Mouse (Mus musculus): ENCODE data around the gene Spag17. TPM values are rescaled to one million over a fixed set of nuclear protein-coding genes. Genes with fewer than 3 reads are reported as not detected.
"Not testable (repeated sequence)": the region's sequence is repeated elsewhere in the genome, so short reads cannot be mapped to it uniquely, and the experiment has no call there.

Spag17 gene
- not detected in 2 replicates for total RNA-seq (2014; fragmentation: Nextera tagmentation)
- total RNA-seq (2017): not detected in 2 replicates

DNA sequence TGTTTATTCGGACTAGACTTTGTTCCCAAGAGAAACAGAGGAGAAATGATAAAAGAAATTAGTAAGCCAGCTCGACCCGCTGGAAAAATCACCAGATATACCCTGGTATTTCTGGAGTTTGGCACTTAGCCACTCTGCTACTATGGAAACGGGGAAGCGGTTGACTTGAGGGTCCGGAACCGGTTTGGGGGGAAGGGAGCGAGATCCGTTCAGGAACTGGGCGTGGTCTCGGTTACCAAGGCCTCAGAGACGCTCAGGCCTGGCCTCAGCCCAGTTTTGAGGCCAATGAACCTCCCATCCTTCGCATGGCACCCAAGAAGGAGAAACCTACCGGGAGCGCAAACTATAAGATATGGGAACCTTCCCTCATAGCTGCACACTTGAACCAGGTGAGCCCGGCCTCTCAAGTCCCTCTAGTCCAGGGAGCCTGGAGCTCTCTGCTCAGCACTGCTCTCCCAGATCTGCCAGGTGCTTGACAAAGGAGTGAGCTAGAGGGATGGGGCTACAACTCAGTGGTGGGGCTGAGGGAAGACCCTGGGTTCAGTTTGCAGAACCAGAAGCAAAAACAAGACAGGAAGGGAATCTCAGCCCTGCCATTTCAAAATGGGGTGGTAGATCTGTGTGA, at the start of gene Spag17:
Gene Spag17, plus strand, starts transcription at position 220 of the 625 bp plus-strand sequence.
- peak; percentile 52; the same call in 1 of the 2 replicates for ATAC-seq (replicated peaks; ENCODE audit: low FRiP score, low TSS enrichment, poor library complexity, severe bottlenecking)

DNA sequence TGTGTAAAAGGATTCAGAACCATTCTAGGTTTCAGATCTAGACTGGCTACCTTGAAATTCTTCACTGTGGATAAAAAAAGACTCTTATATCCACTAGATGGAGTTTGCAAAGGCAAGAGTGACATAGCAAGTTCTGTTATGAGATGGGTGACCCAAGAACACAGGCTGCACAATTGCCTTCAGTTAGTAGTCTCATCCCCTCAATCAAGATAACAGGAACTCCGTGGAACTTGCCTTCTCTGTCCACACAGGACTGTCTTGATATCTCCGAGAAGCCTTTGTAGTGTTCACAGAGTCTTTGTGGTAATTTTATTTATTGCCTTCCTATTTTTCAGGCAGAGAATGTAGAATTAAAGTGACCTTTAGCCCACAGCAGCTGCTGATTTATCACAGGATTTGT, 42.9 kb upstream of the Spag17 start:
- ATAC-seq (replicated peaks; ENCODE audit: low FRiP score, low TSS enrichment, poor library complexity, severe bottlenecking): 0 out of 2 replicates have a peak, but pooled peaks have one; percentile 38

DNA sequence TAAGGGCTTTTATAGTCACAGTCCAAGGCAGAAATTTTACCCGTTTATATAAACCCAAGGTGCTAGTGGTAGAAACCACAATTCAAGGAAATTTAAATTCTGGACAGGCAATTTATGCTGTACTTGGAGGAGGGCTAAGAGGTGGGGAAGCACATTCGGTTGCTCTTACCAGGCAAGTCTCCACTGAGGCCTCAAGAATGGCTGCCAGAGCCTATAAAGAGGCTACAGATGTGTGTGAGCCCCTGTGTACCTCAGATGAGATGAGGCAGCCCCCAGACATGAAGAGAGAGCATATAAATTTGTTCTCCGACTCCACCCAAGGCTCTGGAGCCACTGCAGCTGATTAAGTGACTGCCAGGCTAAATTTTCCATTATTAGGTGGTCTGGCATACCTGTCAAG, 42.4 kb upstream of the Spag17 start:
- peak; percentile 33 for ATAC-seq (replicated peaks; ENCODE audit: low FRiP score, low TSS enrichment, poor library complexity, severe bottlenecking)

DNA sequence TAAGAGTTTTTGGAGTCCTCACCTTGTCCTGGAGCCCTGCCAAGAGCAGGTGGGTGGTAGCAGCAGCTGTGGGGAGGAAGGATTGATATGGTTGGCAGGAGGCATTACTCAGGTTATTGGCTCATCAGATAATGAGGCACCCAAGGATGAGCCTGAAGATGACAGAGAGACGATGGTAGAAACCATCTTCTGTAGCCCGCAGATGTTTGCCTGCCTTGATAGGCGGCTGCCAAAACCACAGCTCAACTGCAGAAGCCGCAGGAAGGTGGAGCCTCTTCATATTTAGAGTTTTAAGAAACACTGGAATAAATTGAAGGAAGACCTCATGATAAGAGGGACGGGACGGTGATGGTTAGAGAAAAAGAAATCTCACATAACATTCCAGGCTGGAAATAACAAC, 42.0 kb upstream of the Spag17 start:
- ATAC-seq (replicated peaks; ENCODE audit: low FRiP score, low TSS enrichment, poor library complexity, severe bottlenecking): peak; percentile 96

DNA sequence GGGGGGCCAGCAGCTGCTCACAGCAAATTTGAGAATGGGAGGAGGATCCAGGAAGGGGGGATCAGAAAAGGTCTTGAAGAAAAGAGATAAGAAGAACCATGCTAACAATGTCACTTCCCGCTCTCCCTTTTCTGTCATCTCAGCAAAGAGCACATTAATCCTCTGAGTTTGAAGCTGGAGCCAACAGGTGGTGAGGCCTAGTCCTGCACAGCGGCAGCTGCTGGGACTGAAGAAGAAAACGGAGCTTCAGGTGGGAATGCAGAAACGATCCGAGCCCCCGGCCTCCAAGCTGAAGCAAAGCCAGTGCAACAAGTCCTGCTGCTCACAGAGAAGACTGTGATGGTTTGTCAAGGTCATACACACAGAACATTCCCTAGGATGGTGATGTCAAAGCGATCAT, 34.3 kb upstream of the Spag17 start:
- ATAC-seq (replicated peaks; ENCODE audit: low FRiP score, low TSS enrichment, poor library complexity, severe bottlenecking): no peak

DNA sequence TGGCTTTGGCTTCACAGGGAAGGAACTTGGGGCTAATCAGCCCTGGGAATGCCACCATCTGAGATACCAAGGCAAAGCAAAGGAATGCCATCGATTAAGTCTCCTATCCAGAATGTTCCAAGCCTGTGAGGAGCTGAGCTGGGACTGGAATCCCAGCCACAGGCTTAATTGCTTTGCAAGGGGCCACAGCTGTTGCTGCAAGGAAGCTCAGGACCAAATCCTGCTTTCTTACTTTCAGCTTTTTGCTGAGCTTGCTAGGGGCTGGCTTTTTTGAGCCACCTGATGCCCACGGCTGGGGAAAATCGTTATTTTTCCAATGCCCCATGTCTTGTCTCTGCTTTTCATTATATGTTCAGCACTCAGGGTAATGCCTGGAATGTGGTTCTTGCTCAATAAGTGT, 30.6 kb upstream of the Spag17 start:
- no peak for ATAC-seq (replicated peaks; ENCODE audit: low FRiP score, low TSS enrichment, poor library complexity, severe bottlenecking)

DNA sequence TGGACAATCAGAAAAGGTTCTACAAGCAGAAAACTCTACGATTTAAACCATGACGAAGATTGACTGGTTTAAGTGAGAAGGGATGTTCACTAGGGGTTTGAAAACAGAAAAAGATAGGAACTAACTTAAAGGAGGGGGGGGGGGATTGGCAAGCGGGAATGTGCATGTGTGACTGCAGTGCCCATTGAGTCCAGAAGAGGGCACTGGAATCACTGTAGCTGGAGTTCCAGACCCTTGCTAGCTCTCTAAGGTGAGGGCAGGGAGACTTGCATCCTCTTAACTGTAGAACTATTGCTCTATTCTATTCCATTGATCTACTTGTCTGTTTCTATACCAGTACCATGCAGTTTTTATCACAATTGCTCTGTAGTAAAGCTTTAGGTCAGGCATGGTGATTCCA, 26.3 kb upstream of the Spag17 start:
- ATAC-seq (replicated peaks; ENCODE audit: low FRiP score, low TSS enrichment, poor library complexity, severe bottlenecking): no peak

DNA sequence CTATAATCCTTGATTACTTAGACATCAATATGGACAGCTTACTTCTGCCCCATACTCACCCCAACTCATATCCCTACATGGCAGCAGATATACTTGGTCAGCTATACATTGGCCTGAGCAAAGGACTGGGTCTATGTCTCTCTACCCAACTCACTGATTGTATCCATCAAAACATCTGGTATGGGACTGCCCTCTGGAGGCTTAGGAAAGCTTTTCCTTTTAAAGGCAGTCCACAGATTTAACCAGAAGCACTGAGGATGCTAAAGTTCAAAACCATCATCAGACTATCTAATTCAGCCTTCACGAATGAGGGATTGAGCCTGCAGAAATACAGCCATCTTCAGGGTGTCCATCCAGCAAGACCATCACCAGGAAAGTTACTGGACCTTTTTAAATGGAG, 20.5 kb upstream of the Spag17 start:
- no peak for ATAC-seq (replicated peaks; ENCODE audit: low FRiP score, low TSS enrichment, poor library complexity, severe bottlenecking)

DNA sequence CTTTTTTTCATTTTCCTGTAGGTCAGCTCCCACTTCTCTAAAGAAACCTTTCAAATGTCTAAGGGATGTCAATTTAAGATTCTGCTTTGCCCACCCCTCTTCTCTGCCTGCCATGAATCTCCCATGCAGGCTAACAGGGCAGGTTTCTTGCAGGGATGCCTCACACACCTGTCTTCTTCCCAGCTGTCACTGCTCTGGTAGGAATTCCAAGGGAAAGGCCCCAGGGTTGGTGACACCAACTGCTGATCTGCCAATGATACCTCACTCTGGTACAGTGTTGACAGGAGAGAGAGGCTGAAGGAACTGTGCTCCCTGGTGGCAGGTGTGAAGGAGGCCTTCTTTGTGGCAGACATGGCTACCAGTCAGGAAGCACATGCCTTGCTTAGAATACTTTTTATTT, 10.1 kb upstream of the Spag17 start:
- no peak for ATAC-seq (replicated peaks; ENCODE audit: low FRiP score, low TSS enrichment, poor library complexity, severe bottlenecking)

DNA sequence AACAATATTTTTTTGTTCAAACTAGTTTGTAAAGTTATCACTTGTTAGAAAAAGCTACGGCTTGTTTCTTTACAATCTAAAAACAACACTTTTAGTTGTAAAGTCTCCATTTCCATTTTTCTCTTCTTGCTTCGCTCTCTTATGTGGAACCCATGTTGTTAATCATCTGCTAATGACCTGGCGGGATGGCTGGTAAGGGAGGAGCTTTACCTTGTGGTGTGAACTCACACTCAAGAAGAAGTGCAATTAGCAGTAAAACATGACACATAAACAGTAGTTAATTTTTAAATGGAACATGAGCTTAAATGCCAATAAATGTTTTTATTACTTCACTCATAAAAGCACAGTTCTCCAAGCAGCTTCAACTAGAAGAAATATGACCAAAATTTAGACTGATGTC, 3.7 kb upstream of the Spag17 start:
- ATAC-seq (replicated peaks; ENCODE audit: low FRiP score, low TSS enrichment, poor library complexity, severe bottlenecking): no peak

DNA sequence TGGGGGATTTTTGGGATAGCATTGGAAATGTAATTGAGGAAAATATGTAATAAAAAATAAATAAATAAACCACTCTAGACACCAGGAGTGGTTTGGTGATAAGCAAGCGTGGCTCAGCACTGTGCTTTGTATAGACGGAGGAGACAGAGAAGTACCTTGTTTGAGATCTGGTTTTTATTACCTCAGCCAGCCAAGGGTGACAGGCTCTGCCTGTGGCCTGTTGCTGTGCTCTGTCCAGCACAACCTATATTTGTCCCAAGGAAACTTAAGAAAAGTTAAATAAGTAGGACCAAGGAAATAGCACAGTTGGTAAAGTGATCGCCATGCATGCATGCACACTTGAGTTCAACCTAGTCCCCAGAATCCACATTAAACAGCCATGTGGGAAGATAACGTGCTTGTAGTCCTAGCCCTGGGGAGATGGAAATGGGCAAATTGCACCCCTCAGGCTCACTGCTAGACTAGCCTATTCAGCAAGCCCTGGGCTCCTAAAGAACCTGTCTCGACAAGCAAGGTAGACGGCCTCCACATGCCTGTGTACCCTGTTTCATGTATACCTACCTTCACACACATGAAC, 1.1 kb upstream of the Spag17 start:
- ATAC-seq (replicated peaks; ENCODE audit: low FRiP score, low TSS enrichment, poor library complexity, severe bottlenecking): no peak

DNA sequence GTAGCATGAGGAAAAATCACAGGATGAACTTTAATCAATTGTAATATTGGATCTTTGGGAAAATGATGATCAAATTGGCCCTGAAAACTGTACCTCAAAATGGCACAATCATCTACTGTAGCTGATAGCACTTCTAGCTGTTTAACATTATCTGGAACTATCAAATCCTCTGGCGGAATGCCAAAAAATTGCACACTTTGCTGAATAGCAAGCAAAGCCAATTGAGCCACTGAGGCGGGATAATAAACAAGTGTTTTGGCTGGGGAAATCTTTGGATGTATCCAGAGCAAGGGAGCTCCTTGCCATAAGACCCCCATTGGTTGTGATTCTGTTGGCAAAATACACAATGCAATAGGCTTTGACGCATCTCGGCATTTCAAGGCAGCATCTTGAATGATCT, 9.5 kb downstream of the Spag17 start:
- not testable (repeated sequence) for ATAC-seq (replicated peaks; ENCODE audit: low FRiP score, low TSS enrichment, poor library complexity, severe bottlenecking)

DNA sequence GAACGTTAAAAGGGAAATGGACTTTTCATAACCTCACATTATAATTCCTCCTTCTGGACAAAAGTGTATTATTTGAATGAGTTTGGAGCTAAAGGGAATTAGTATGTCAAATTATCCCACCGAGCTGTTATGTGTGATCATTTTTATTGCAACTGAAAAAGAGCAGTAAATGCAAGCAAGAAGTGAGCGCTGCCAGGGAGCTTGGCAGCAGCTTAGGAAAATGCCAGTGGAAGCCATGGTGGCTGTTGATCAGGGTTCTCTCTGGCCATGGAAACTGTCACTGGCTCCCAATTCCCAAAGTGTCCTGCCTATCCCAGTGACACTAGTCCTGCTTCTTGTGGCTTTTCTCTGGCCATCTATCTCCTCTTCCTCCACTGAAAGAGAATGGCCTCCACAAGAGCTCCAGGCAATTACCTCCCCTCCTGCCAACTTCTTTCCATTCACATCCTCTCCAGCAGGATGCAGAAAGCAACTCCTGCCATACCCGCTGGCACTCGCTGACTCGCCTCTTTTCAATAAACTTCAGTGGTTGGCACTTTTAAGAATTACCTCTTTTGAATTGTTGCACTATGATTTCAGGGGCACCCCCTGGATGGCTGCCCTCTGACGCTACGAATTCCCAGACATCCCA, 28.7 kb downstream of the Spag17 start:
- no peak for ATAC-seq (replicated peaks; ENCODE audit: low FRiP score, low TSS enrichment, poor library complexity, severe bottlenecking)

DNA sequence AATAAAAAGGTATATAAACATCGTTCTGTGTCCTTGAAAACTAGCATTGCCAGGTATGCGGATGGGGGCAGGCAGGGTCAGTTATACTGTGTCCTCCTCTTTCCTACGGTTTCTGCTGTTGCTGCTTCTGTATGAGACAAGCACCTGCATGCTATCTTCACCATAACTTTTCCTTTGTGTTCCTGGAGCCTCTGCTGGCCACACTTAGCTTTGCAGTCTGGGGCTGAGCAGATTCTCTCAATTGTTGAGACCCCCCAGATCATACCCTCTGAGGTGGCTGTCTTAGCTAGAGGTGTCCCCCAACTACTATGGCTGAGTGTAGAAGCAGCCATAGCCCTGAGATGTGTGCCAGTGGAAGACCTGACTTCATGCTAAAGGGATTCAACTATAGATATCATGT, 37.7 kb downstream of the Spag17 start:
- no peak for ATAC-seq (replicated peaks; ENCODE audit: low FRiP score, low TSS enrichment, poor library complexity, severe bottlenecking)

DNA sequence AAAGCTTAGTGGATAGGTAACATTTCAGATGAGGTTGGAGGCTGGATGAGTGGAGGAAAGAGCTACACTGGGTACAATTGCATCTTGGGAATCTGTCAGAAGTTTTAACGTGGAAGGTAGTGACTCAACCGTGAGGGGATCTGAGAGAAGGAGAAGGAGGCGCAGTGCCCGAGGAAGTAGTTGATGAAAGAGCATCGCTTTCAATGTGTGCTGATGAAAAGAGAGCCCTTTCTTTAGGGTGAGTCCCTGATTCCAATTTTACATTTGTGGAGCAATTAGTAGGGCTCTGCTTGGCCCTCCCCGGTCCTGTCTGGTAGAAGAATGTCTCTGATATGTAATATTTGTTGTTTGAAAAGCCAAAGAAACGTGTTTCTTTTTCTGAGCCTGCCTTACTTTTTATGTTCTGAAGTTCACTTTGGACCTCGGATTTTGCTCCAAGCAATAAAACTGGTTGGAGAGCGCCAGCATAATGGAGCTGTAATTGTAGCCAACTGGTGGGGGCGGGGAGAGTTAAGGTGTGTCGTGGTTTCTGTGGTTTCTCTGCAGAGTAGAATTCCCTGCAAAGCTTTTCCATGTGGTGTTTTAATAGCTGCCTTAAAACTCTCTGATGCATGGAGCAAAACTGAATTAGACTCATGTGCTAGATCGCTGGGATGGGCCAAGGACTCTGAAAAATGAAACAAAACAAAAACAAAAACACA, 45.9 kb downstream of the Spag17 start:
- no peak for ATAC-seq (replicated peaks; ENCODE audit: low FRiP score, low TSS enrichment, poor library complexity, severe bottlenecking)

DNA sequence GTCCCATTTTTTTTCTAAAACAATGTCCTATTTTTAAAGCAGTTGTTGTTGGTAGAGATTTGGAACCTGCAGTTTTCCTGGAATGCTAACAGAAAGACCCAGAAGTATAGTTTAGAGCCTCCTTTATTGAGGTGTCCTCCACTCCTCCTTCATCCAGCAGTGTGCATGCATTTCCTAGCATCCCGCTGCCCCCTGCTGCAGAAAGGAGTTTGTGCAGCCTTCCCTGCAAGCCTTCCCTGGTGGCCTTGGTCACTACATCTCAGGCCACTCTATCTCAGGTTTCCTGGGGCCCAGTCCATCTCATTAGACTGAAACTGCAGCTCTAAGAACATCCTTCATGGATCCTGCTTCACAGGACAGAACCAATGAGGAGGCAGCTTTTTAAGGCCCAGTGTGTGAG, 51.0 kb downstream of the Spag17 start:
- no peak for ATAC-seq (replicated peaks; ENCODE audit: low FRiP score, low TSS enrichment, poor library complexity, severe bottlenecking)

DNA sequence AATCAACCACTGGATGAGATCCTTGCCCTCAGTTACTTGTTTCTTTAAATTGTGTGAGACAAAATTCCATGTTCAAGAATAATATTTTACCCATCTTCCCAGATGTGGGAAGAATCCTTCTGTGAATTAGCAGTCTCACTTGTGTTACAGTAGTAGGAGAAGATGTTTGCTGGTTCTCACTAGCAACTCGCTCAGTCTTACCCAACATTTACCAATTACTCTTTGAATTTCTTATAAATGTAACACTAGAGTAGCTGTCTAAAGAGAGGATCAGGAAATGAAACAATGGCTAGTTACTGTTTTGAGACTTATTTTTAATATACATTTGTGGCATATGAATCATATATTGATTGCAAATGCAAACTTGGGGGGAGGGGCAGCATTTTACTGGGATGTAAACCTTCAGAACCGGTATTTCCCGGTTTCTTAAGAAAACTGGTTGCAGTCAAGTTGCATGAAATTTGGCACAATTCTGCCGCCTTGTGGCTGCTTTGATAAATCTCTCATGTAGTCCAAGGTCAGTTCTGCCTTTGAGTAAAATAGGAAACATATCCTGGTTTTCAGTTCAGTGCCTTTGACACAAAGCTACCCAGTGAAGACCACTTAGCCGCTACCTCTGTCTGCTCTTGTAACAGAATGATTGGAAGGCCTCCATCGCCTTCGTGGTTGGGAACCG, 53.5 kb downstream of the Spag17 start:
- 0 out of 2 replicates have a peak, but pooled peaks have one; percentile 41 for ATAC-seq (replicated peaks; ENCODE audit: low FRiP score, low TSS enrichment, poor library complexity, severe bottlenecking)

DNA sequence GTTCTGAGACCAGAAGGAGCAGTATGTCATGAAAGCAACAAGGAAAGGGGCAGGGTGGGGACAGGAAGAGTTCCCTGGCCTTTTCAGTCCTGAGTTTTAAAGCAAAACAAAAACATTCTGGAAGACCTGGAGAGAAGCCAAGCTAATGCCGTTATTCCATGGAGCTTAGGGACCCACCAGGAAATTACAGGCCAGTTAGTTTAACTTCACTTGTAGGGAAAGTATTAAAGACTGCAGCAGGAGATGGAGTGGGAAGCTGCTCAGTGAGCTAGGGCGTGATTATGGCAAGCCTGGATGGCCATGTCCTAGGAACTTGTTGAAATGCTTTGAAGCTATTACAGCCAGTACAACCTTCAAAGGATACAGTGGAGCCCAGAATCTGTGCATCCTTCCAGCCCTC, 60.0 kb downstream of the Spag17 start:
- ATAC-seq (replicated peaks; ENCODE audit: low FRiP score, low TSS enrichment, poor library complexity, severe bottlenecking): no peak

DNA sequence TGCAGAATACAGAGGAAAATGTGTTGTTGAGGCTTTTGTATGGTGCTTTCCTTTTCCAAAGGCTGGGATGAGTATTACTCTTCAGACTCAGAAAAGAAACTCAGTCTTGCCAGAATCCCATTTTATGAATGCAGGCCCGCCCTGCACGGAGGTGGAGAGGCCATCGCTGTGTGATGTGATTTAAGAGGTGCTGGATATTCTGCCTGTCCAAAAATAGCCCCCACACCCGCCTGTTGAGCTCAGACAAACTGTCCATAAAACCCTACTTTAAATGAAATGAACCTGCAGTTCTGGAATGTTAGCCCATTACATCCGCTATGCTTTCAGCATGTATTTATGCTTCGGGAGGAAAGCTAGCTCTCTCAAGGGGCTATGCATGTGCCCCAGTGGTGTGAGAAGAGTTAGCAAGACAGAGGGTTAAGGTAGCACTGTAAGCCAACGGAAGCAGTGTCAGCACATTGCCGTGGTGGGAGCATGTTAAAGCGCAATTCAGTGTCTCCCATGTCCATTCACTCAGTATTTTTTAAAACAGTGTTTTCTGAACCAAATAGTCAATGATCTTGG, 68.9 kb downstream of the Spag17 start:
- ATAC-seq (replicated peaks; ENCODE audit: low FRiP score, low TSS enrichment, poor library complexity, severe bottlenecking): no peak

DNA sequence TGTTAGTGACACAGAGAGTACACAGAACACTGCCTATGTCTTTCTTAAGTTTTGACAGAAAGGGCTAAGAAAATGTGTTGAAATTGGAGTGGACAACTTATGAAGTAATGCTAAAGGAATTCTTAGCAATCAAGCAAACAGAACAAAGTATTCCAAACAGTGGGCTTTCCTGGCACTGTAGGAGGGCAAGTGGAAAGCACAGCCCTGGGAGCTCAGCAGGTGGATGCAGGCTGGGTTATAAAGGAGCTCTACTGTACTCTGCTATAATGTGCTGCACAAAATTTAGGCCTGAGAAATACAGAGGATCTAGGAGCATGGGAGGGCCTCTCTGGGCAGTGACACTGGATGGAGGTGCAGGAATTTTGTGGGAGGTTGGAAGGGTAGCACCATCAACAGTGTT, 71.3 kb downstream of the Spag17 start:
- no peak for ATAC-seq (replicated peaks; ENCODE audit: low FRiP score, low TSS enrichment, poor library complexity, severe bottlenecking)

All from megakaryocyte-erythroid progenitor cell, adult 5-6 weeks (primary cell).